Mouse (Mus musculus) heart, embryonic 11.5 days (tissue): Measurements from ENCODE around the gene Dio1. TPM values are rescaled to one million over a fixed set of nuclear protein-coding genes. Genes with fewer than 3 reads are reported as not detected.

Source experiments
- ATAC-seq: fragments of 200-750 bp; cut with Nextera tagmentation; replicated peaks from 2 replicates; pipeline ENCODE4 v1.8.0; 2017; ENCODE audit warnings: moderate library complexity; ENCODE audit not compliant: insufficient number of reproducible peaks, low FRiP score, low TSS enrichment
- H3K27ac ChIP-seq: fragments of 300-500 bp; sonication (generic); 2 replicates; pipeline ENCODE4 v1.5.1; 2014; ENCODE audit warnings: mild to moderate bottlenecking, low read depth, low read length
- H3K27me3 ChIP-seq: fragments of 300-500 bp; sonication (generic); 2 replicates; pipeline ENCODE4 v1.6.1; 2014; ENCODE audit warnings: mild to moderate bottlenecking, low read length, mixed read lengths; ENCODE audit not compliant: control insufficient read depth, insufficient read depth
- H3K36me3 ChIP-seq: fragments of 300-500 bp; sonication (generic); 2 replicates; pipeline ENCODE4 v1.6.1; 2014; ENCODE audit warnings: mild to moderate bottlenecking, low read length, moderate library complexity, mixed read lengths; ENCODE audit not compliant: control insufficient read depth, insufficient read depth
- H3K4me1 ChIP-seq: fragments of 300-500 bp; sonication (generic); 2 replicates; pipeline ENCODE4 v1.6.1; 2014; ENCODE audit warnings: low read length; ENCODE audit not compliant: control insufficient read depth, insufficient read depth
- H3K4me2 ChIP-seq: fragments of 300-500 bp; sonication (generic); 2 replicates; pipeline ENCODE4 v1.6.1; 2014; ENCODE audit warnings: mild to moderate bottlenecking, moderate library complexity
- H3K4me3 ChIP-seq: fragments of 300-500 bp; sonication (generic); 2 replicates; pipeline ENCODE4 v1.5.1; 2014; ENCODE audit warnings: low read depth, low read length
- H3K9ac ChIP-seq: fragments of 300-500 bp; sonication (generic); 2 replicates; pipeline ENCODE4 v1.6.1; 2014; ENCODE audit warnings: mild to moderate bottlenecking, low read depth, low read length, moderate library complexity
- H3K9me3 ChIP-seq: fragments of 300-500 bp; sonication (generic); replicated peaks from 2 replicates; pipeline ENCODE4 v1.6.1; 2016; ENCODE audit warnings: low read length; ENCODE audit not compliant: control insufficient read depth
- WGBS: fragments of 180-500 bp; shearing (Covaris S2); extraction: QIAGEN DNeasy Blood & Tissue Kit; methylation state at CpG from one replicate; pipeline ENCODE4 v1.1.7; 2014; ENCODE audit not compliant: insufficient replicate concordance; 5-methylcytosine and 5-hydroxymethylcytosine counted together
- polyA plus RNA-seq: library from polyadenylated mRNA; unstranded; fragments of >200 nt; fragmentation: Nextera tagmentation; extraction: Ambion mirVana; gene quantifications from 2 replicates; pipeline ENCODE4 v1.2.1, GENCODE M21; 2014

Gene Dio1
- polyA plus RNA-seq, 1 experiment from 2014 or later, result not detected

- Histone ChIP-seq H3K9me3 (no peaks in the 10 kb centered on the region), H3K4me2 (peak overlapping the region; percentile 81), H3K9ac (peak overlapping the region; percentile 70), H3K27me3 (no peaks in the 10 kb centered on the region), H3K27ac (no peak overlapping the region), H3K4me3 (peak overlapping the region; percentile 66), H3K36me3 (0 out of 2 replicates have a peak, but pooled peaks cover 3% of the 10 kb centered on the region), H3K4me1 (peaks cover 7% of the 10 kb centered on the region; the same call in 1 of the 2 replicates)
- WGBS, result 10% methylated on average over 7 of the region's 7 CpGs
- ATAC-seq, result peak; percentile 27; the same call in 1 of the 2 replicates
Observed at GRCm38 (mm10) chr4:107314479-107314805, 7.5 kb upstream of the Dio1 start.

GRCm38 (mm10) chr4:107313690-107314478, 6.9 kb upstream of the Dio1 start, which contains the start of gene Yipf1:
Yipf1 (plus strand) TSS chr4:107314363.
- H3K4me1 ChIP-seq, result peaks cover 7% of the 10 kb centered on the region; the same call in 1 of the 2 replicates
- H3K4me2 ChIP-seq, result peak within 1 kb of the TSS; percentile 81
- no peaks in the 10 kb centered on the region for H3K9me3 ChIP-seq
- H3K27ac ChIP-seq, result peak within 1 kb of the TSS; percentile 7; the same call in 1 of the 2 replicates
- 0 out of 2 replicates have a peak, but pooled peaks cover under 1% of the 10 kb centered on the region for H3K36me3 ChIP-seq
- peak within 1 kb of the TSS; percentile 72 for H3K9ac ChIP-seq
- peak within 1 kb of the TSS; percentile 66 for H3K4me3 ChIP-seq
- 1% methylated on average over 29 of the region's 29 CpGs for WGBS
- peak; percentile 86 for ATAC-seq
- H3K27me3 ChIP-seq, result no peaks in the 10 kb centered on the region

- Histone ChIP-seq H3K9me3 (no peaks in the 10 kb centered on the region), H3K27me3 (no peaks in the 10 kb centered on the region), H3K4me2 (no peak overlapping the region), H3K4me3 (no peak overlapping the region), H3K27ac (no peak overlapping the region), H3K4me1 (0 out of 2 replicates have a peak, but pooled peaks cover 5% of the 10 kb centered on the region), H3K9ac (no peak overlapping the region), H3K36me3 (no peaks in the 10 kb centered on the region)
- ATAC-seq, result no peak
- 62% methylated on average over 3 of the region's 3 CpGs for WGBS
Observed at GRCm38 (mm10) chr4:107303531-107303930, 3.4 kb downstream of the Dio1 start.

GRCm38 (mm10) chr4:107302832-107303231, 4.1 kb downstream of the Dio1 start:
- WGBS, result 73% methylated on average over 4 of the region's 4 CpGs
- H3K9me3 ChIP-seq, result no peaks in the 10 kb centered on the region

GRCm38 (mm10) chr4:107302221-107302620, 4.7 kb downstream of the Dio1 start:
- Histone ChIP-seq H3K36me3 (no peaks in the 10 kb centered on the region), H3K9ac (no peak overlapping the region), H3K4me1 (0 out of 2 replicates have a peak, but pooled peaks cover 5% of the 10 kb centered on the region), H3K27ac (no peak overlapping the region), H3K4me3 (no peak overlapping the region), H3K9me3 (no peaks in the 10 kb centered on the region), H3K4me2 (no peak overlapping the region), H3K27me3 (no peaks in the 10 kb centered on the region)
- ATAC-seq, result no peak
- 84% methylated on average over 9 of the region's 9 CpGs for WGBS

More at GRCm38 (mm10) chr4:107302832-107303231, 4.1 kb downstream of the Dio1 start:
- H3K27me3 ChIP-seq, result no peaks in the 10 kb centered on the region
- no peak overlapping the region for H3K9ac ChIP-seq
- H3K36me3 ChIP-seq, result no peaks in the 10 kb centered on the region
- no peak overlapping the region for H3K27ac ChIP-seq
- H3K4me3 ChIP-seq, result no peak overlapping the region
- no peak for ATAC-seq
- no peak overlapping the region for H3K4me2 ChIP-seq
- H3K4me1 ChIP-seq, result 0 out of 2 replicates have a peak, but pooled peaks cover 5% of the 10 kb centered on the region

GRCm38 (mm10) chr4:107300902-107301555, 5.9 kb downstream of the Dio1 start:
- Histone ChIP-seq H3K27ac (no peak overlapping the region), H3K4me2 (no peak overlapping the region), H3K4me3 (no peak overlapping the region), H3K9ac (no peak overlapping the region), H3K4me1 (no peaks in the 10 kb centered on the region), H3K27me3 (no peaks in the 10 kb centered on the region), H3K9me3 (no peaks in the 10 kb centered on the region), H3K36me3 (no peaks in the 10 kb centered on the region)
- ATAC-seq, result no peak
- WGBS, result 97% methylated on average over 1 of the region's 1 CpGs

GRCm38 (mm10) chr4:107300371-107300770, 6.6 kb downstream of the Dio1 start:
- Histone ChIP-seq H3K27ac (no peak overlapping the region), H3K9ac (no peak overlapping the region), H3K4me1 (no peaks in the 10 kb centered on the region), H3K9me3 (no peaks in the 10 kb centered on the region), H3K27me3 (no peaks in the 10 kb centered on the region), H3K4me3 (no peak overlapping the region), H3K4me2 (no peak overlapping the region), H3K36me3 (no peaks in the 10 kb centered on the region)
- 75% methylated on average over 4 of the region's 4 CpGs for WGBS
- ATAC-seq, result no peak

- no peaks in the 10 kb centered on the region for H3K9me3 ChIP-seq
- no peaks in the 10 kb centered on the region for H3K4me1 ChIP-seq
- ATAC-seq, result no peak
- no peaks in the 10 kb centered on the region for H3K36me3 ChIP-seq
- no peak overlapping the region for H3K27ac ChIP-seq
- H3K9ac ChIP-seq, result no peak overlapping the region
- WGBS, result 86% methylated on average over 7 of the region's 7 CpGs
- no peak overlapping the region for H3K4me3 ChIP-seq
- no peaks in the 10 kb centered on the region for H3K27me3 ChIP-seq
- H3K4me2 ChIP-seq, result no peak overlapping the region
Observed at GRCm38 (mm10) chr4:107299779-107300340, 7.1 kb downstream of the Dio1 start.
